Mouse (Mus musculus) heart, postnatal 4 days (tissue): Measurements from ENCODE around the gene Efcab9. TPM values are rescaled to one million over a fixed set of nuclear protein-coding genes. Genes with fewer than 3 reads are reported as not detected.
"Not testable (repeated sequence)": the region's sequence is repeated elsewhere in the genome, so short reads cannot be mapped to it uniquely, and the experiment has no call there.

Experiments used
- DNase-seq: peaks from one replicate; pipeline ENCODE4 v3.0.0; 2021
- total RNA-seq, 2 experiments: library from RNA; stranded (reverse); gene quantifications; 2 replicates each; pipeline ENCODE4 v1.2.3; 2021

The Efcab9 gene
- total RNA-seq, 2 experiments from 2014 or later, result 0.47 TPM; not detected in 1

DNA sequence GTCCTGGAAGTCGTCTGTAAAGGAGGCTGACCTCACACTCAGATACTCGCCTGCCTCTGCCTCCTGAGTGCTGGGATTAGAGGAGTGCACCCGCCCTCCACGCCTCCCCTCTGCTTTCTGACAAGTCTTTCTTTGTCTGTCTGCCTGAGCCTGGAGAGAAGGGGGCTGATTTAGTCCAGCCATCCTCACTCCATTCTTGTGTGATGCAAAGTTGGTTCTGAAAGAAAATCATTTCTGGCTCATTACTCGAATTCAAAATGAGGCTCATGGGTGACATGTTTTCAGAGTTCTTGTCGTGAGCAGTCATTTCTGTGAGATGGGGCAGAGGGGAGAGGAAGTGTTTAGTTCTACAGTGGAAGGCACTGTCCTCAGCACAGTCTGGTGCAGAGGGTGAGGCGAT is 5.1 kb upstream of the Efcab9 start:
- DNase-seq, result no peak

DNA sequence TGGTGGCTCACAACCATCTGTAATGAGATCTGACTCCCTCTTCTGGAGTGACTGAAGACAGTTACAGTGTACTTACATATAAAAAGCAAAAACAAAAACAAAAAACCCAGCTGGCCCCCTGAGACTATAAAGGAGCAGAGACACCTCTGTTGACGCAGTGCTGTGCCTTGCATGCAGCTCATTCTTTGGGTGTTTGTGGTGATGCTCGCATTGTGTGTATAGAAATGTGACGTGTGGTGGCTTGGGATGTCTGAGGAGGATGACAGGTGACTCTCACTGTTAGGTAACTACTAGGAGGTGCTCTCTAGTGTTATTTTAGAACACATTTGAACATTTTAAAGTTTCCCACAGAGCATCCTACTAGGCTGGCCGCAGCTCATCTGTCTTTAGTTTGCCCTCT is 3.8 kb upstream of the Efcab9 start:
- DNase-seq, result no peak

DNA sequence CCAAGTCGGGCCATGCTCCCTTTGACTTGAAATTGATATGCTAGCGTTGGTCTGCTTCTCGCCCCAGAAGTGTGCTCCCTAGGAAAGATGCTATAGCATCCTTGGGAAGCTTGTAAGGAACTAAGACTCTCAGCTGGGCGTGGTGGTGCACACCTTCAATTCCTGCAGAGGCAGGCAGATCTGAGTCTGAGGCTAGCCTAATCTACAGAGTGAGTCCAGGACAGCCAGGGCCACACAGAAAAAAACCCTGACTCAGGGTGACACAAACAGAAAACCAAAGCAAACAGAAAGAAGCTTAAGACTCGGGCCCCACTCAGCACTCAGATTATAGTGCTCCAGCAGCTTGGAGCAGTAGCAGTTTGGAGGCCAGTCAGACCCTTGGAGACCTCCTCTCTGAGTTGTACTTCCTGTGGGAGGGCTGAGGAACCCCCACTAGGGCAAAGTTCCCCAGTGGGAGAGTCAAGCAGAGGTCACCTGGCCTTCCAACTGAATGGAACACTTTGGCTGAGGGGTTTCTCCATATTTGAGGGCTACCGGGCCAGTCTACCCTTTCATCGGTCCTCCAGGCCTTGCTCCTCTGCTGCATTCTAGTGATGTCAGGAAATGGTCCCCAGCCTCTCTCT is 2.7 kb upstream of the Efcab9 start:
- no peak for DNase-seq

DNA sequence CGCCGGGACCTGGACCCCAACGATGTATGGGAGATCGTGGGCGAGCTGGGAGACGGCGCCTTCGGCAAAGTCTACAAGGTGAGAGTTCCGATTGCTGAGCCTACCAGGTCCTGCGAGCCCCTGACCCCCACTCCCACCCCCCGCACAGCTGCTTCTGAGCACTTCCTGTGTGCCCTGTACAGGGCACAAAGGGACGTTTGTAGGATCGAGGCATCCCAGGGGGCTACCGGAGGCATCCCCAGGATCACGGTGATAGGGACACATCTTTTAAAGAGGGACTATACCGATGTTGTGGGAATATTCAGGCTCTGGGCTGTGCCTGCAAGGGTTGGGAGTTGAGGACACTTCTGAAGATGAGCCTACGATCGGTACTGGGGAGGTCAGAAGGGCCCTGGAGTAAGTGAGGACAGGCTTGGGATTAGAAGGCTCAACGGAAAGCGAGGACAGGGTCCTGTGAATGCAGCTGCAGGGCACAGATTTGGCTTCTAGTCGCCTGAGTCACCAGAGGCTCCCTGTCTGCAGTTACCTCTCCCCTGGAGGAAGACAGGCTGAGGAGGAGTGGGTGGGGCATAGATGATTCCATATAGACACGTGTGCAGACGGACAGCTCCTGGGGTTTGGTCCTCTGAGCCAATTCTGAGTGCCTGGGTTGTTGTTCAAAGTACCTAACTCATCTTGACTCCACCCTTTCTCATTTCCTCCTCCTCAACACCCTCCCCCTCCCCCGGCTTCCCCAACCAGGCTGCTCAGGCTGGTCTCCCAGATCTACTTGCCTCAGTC is 1.8 kb upstream of the Efcab9 start:
- peak; percentile 44 for DNase-seq

DNA sequence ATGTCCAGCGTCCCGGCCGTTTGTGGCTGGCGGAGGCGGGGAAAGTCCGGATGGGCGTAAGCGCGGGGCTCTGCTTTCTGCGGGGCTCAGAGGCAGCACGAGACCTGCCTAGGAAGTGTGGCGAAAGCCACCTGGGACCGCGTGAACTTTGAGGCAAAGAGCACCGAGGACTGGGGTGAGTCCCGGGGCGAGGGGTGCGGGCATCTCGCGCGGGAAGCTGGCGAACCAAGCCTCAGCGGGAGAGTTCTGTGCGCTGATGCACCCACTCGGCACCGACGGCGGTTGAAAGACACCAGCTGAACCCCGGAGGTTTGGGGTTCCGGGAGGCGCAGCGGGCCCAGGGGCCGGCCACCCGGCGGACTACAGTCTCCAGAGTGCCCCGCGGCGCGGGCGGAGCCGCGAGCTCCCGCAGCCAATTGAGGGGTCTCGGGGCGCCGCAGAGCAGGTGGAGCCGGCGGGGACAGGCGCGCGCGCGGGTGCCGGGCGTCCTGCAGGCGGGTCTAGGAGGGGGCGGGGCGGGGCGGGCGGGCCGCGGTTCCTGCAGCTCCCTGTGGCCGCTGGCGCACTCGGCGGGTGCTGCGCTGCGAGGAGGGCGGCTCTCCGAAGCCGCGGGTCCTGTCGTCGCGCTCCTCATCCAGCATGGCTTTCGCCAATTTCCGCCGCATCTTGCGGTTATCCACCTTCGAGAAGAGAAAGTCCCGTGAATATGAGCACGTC is 1.0 kb upstream of the Efcab9 start, which contains the start of gene Stk10:
Gene Stk10, plus strand, starts transcription at position 541 of the 717 bp plus-strand sequence.
- peak; percentile 91 for DNase-seq

DNA sequence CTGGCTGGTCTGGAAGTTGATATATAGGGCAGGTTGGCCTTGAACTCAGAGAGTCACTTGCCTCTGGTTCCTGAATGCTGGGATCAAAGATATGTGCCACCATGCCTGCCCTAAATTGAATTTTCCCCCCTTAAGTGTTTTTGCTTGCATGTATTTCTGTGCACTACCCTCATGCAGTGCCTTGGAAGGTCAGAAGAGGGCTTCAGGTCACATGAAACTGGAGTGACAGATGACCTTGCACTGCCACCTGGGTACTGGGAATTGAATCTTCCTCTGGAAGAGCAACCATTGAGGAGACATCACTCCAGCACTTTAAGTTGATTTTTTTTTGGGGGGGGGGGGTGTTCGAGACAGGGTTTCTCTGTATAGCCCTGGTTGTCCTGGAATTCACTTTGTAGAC is 1.7 kb downstream of the Efcab9 start:
- no peak for DNase-seq

DNA sequence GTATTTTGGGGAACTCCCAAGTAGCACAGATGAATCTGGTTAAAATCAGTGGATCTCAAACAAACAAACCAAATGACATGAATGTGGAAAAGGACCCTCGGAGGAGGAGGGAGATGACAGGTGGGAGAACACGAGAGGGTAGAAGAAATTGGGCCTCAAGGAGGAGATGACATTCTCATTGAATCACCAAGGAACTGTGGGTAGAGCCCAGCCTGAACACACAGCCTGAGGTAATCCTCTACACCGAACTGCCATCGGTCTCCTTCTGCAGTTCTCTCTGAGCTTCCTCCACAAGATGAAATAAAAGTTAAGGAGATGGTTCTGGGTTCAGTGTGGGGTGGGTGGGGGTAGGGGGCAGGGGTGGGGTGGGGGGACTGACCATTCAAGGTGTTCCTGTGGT is 4.9 kb downstream of the Efcab9 start:
- no peak for DNase-seq

DNA sequence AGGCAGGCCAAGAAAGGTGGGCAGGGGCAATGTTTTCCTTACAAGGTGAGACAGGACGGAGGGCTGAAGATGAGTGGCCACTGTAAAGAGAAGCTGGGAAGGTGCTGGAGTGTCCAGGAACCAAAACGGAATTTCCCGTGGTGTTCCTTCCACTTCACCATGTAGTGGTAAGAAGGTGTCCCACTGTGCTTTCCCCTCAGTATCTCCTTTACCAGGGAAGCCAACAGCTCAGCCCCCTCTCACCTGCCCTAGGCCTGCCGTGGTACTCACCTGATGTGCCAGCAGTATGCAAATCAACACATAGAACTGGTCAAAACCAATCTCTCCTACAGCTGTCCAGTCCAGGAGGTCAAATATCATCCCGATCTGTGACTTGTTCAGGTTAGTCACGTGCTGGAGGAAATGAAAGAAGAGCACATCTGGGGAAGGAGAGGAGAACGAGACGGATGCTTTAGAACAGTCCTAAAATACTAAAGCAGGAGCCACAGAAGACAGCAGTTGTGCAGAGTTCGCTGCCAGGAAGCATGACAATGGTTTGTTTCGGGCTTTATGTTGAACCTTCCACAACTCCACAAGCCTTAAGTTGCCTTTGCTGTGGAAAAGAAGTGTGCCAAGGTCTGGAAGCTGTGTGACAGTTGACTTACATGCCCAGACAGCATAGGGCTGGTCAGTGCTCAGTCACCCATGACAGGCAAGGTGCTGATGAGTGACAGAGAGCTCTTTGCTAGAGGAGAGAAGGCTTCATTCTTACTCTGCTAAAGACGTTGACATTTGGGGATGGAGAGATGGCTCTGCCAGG is 7.6 kb downstream of the Efcab9 start:
- no peak for DNase-seq

DNA sequence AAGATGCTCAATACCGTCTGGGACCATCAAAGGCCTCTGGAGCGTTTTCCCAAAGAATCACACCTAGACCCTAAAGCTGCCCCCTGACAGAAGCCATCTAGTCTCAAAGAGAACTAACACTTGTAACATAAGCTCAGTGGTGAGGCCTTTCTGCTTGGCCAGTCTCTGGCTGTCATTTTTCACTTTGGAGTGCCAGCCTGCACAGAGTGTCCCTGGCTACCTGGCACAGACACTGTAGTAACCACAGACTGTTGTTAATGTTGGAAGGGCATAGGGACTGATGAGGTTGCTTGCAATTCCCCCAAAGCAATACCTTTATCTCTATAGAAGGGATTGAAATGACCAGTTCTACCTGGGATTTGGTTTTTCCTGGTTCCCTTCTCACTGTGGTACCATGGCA is 10.6 kb downstream of the Efcab9 start:
- no peak for DNase-seq

DNA sequence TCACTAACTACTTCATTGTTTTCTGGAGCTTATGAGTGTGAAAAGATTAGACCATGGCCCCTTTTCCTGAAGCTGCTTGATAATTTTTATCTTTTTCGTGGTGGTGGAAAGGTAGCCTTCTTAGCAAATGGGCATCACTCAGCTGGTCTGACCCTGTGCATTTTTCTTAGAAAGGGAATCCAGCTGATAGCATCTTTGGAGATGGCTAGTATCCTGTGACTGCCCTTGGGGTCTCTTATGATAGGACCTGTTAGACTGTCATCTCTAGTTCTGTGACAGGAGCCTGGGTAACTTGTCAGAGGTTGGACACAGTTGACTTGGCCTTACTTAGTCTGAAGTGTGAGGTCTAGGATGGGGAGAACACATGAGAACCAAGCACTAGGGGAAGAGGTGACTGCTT is 12.5 kb downstream of the Efcab9 start:
- no peak for DNase-seq

DNA sequence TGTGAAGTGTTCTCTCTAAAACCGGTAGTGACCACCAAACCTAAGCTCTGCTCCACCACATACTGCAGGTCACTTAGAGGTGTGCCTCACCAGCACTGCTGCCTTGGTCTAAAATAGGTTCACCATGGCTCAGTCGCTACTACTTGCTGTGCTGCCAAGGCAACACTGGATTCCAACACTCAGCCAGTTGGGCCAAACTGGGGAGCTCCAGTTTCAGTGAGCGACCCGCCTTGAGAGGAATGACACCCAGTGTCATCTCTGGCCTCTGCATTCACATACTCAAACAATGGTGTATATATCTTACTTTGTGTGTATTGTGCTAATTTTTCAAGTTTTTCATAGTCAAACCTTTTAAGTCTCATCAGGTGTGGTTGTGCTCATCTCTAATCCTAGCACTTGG is 13.1 kb downstream of the Efcab9 start:
- no peak for DNase-seq

DNA sequence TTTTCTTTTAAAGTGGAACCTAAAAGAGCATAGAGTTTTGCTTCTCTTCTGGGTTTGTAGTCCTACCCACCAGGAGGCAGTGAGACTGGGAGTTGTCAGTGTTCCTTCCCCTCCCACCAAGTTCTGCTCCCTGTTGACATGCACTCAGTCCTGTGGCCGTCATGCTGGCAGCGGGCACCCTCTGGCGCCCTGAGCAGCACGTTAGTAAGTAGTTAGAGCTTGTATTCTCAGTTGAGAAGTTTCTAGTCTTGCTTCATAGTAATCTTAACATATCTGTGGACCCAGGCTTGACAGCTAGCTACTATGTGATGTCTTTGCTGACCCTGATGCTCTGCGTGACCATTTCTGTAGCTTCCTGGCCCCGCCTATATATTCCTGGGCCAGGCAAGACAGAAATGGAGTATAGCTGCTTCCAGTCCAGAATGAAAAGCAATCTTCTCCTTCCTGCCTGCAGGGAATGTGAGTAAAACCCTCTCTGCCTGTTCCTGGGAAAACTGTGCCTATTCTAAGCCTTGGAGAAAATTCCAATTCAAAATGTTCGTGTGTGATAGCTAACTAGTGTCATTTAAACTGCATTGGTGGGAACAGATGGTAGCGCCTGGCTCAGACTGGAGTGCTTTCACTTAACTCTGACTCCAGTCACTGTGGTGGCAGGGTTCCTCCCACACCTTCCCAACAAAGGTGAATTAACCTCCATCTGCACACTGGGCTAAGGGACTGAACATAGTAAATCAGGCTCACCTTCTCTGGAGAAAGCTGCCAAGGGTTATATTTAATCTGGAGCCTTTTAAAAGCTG is 14.8 kb downstream of the Efcab9 start:
- DNase-seq, result no peak

DNA sequence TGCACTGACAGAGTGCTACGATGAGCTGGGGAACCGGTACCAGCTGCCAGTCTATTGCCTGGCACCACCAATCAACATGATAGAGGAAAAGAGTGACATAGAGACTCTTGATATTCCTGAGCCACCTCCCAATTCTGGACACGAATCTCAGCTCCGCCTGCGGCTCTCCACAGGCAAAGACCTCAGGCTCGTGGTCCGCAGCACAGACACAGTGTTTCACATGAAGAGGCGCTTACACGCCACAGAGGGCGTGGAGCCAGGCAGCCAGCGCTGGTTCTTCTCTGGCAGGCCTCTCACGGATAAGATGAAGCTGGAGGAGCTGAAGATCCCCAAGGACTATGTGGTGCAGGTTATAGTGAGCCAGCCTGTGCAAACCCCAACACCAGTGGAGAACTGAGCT is 15.8 kb downstream of the Efcab9 start:
- DNase-seq, result no peak

DNA sequence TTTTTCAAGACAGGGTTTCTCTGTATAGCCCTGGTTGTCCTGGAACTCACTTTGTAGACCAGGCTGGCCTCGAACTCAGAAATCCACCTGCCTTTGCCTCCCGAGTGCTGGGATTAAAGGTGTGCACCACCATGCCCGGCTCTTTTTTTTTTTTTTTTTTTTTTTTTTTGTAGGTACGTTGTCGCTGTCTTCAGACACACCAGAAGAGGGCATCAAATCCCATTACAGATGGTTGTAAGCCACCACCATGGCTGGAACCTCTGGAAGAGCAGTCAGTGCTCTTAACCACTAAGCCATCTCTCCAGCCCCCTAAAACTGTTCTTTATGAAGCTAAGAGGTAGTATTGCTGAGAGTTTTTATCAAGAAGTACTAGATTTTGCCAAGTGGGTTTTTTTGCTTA is 17.0 kb downstream of the Efcab9 start:
- DNase-seq, result not testable (repeated sequence)

DNA sequence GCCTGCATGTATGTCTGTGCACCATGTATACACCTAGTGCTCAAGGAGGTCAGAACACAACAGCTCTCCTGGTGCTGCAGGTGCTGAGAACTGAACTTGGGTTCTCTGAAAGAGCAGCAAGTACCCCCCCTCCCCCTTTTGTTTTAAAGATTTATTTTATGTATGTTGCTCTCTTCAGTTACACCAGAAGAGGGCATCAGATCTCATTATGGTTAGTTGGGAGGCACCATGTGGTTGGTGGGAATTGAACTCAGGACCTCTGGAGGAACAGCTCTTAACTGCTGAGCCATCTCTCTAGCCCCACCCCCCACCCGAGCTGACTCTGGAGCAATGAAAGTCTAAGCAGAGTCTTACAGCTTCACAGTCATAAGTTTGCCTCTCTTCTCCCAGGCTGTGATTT is 21.0 kb downstream of the Efcab9 start:
- no peak for DNase-seq

DNA sequence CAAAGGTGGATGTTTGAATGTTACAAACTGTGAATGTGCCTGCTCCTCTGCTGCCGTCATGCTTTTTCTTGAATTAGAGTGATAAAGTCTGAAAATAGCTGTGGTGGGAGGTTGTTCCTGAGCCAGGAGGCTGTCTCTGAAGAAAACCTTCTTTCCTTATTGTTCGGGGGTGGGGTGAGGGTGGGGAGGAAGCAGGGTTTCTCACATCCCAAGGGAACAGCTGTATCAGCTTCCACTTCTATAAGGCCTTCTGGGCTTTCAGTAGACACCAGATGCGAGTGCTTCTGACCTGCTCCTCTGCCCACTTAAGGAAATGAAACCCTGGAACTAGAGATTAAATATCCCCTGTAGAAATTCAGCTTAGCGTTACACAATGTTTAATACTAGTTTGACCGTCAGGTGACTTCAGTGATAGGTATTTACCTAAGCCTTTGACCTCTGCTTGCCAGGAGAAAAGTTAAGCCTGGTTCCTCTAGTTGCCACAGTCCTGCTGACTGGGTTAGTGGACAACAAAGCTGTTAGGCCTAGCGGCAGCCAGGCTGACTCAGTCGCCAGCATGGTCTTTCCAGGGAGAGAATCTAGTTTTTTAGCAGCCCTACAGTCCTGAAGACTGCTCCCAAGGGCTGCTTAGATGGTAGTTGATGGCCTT is 26.7 kb downstream of the Efcab9 start:
- no peak for DNase-seq

DNA sequence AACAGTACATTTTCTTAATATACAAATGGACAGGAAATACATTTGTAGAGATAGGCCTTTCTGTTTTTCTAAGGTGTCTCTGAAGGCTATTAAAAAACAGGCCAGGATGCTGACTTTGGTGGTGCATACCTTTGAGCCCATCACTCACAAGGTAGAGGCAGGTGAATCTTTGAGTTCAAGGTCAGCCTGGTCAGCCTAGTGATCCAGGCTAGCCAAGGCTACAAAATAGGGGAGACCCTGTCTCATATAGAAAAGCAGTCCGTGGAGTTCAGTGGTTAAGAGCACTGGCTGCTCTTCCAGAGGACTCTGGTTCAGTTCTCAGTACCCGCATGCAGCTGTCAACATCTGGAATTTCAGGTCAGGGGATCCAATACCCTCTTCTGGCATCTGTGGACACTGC is 28.2 kb downstream of the Efcab9 start:
- no peak for DNase-seq

DNA sequence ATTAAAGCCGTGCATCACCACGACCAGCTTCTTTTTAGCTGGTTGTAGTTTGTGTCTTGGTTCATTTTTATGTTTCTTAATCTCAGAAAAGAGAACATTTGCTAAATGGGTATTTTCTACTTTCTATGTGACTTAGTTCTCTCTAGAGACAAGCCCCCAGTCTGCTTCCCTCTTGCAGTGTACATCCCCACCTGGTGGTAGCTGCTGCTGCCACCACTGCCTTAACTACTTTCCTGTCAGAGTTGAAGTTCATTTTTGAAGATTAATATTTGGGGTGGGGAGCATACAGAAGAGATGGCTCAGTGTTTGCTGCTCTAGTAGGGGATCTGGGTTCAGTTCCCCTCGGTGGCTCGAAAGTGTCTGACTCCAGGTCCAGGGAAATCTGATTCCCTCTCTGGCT is 31.9 kb downstream of the Efcab9 start:
- DNase-seq, result no peak

DNA sequence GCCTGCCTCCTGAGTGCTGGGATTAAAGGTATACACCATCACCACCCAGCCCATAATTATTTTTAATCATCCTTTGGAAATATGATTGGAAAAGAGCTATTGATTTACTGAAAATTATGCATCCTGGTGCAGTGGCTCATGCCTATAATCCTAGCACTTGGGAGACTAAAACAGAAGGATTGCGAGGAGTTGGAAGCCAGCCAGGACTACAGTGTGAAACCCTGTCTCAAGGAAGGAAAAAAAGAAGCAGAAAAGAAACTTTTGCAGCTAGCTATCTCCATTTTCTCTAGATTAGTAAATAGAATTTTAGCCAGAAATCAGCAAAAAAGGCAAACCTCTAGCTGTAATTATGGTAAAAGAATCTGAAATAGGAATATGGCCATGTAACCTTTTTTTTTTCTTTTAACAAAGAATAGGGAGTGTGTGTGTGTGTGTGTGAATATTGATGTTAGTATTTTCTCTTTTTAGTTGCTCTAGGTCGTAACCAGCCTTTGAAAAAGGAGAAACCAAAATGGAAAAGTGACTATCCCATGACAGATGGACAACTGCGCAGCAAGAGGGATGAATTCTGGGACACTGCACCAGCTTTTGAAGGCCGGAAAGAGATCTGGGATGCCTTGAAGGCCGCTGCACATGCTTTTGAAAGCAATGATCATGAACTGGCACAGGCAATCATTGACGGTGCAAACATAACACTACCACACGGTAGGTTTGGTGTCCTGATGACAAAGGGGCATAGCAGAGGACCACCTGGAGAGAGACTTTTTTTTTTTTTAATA is 32.9 kb downstream of the Efcab9 start:
- peak; percentile 56 for DNase-seq

DNA sequence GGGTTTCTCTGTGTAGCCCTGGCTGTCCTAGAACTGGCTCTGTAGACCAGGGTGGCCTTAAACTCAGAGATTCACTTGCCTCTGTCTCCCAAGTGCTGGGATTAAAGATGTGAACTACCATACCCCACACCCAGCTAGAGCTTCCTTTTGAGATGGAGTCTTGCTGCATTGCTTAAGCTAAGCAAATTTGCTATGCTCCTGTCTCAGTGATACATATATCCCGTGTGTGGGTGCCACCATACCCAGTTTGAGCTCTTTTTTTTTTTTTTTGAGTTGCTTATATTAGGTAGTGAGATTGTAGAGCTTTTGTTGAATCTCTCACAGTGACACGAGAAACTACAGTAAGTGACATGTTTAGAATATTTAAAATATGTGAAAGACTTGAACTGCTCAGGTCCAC is 36.6 kb downstream of the Efcab9 start:
- DNase-seq, result no peak

DNA sequence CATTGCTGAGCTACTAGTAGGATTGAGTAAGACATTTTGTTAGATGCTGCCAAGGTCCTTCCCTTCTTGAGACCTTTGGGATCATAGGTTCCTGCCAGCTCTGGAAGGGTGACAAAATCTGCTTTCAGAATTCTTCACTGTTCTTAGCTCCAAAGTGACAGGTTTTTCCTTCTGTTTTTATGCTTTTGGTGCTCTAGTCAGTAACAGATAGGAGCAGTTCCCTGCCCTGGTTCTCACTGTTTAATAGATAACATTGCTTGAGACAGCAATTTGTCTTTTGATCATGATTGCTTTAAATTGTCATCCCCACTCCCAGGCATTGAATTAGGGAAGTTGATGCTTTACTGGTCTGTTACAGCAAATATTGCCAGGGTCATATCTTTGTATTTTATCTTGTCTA is 38.6 kb downstream of the Efcab9 start:
- DNase-seq, result no peak
